ENCODE assay signal across 27 mouse cellular contexts in the genomic region with DNA sequence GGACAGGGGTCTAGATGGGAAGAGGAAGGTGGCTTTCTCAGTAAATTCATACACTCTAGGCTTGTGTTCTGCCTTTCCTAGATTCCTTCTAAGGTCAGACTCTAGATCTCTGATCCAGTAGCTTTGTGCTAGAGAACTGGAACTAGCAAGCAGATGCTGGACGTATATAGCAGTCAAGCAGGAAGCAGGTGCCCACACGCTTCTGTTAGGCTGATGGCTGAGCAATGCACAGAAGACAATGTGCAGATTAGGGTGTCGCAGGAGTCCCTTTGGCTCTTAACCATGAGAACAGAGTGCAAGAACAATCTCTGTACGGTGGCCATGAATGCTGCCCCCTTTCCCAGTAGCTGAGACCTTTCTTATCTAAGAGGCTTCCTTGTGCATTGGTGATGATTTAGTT. TPM values are rescaled to one million over a fixed set of nuclear protein-coding genes. Genes with fewer than 3 reads are reported as not detected.
DNase-seq lines count a peak whose midpoint lies in the region; ATAC-seq and TF ChIP-seq lines count a peak whose summit lies in the region.
"Had no signal": no experiment of that assay in that cellular context is flagged by ENCODE, and none has a peak within 500 bp of the region (broad histone marks: within the 10 kb centered on the region; RNA-seq: fewer than 3 reads in every experiment).

No protein-coding gene starts in this region.

- TF ChIP-seq CTCF in forebrain, postnatal 0 days (IDR thresholded peaks at IDR 0.05; ENCODE audit: low read depth), result no peak

- no peak overlapping the region for H3K9ac ChIP-seq in forebrain, postnatal 0 days
- no peak overlapping the region for H3K9ac ChIP-seq in intestine, embryonic 16.5 days (ENCODE audit: low read depth, low read length)
- H3K9ac ChIP-seq: embryonic facial prominence, embryonic 13.5 days; forebrain, embryonic 13.5 days; heart, embryonic 12.5 days; hindbrain, embryonic 12.5 days; kidney, embryonic 15.5 days; limb, embryonic 12.5 days; liver, embryonic 13.5 days; stomach, embryonic 15.5 days had no signal

- H3K27me3 ChIP-seq in megakaryocyte, embryonic 14.5 days (replicated peaks), result no peaks in the 10 kb centered on the region
- H3K27me3 ChIP-seq in forebrain, postnatal 0 days (ENCODE audit: insufficient read depth, low read length), result no peaks in the 10 kb centered on the region
- no peaks in the 10 kb centered on the region for H3K27me3 ChIP-seq in intestine, embryonic 16.5 days (replicated peaks; ENCODE audit: control insufficient read depth, insufficient read depth, low read length)
- H3K27me3 ChIP-seq: embryonic facial prominence, embryonic 13.5 days; forebrain, embryonic 13.5 days; heart, embryonic 12.5 days; hindbrain, embryonic 12.5 days; kidney, embryonic 15.5 days; limb, embryonic 12.5 days; liver, embryonic 13.5 days; stomach, embryonic 15.5 days had no signal

- DNase-seq in left cerebral cortex, adult 18-20 months (ENCODE audit: low spot score in 2 of 2), result peak; percentile 18 to 47
- DNase-seq in left cerebral cortex, postnatal 4 days, result no peak
- peak; percentile 14 for DNase-seq in 416B (ENCODE audit: low read depth)
- DNase-seq in forebrain, postnatal 0 days, result no peak
- DNase-seq: cerebellum, adult 2 months; cerebellum, postnatal 25 days; embryo, embryonic 11 days; gastrocnemius, postnatal 10 days; kidney, adult 11 months; kidney, postnatal 36 days; liver, embryonic 13.5 days; midbrain, embryonic 14.5 days; retina, postnatal 1 day; thymus, postnatal 25 days had no signal

- H3K36me3 ChIP-seq in megakaryocyte, embryonic 14.5 days (replicated peaks; ENCODE audit: low read length), result no peaks in the 10 kb centered on the region
- H3K36me3 ChIP-seq in forebrain, postnatal 0 days (ENCODE audit: insufficient read depth), result no peaks in the 10 kb centered on the region
- no peaks in the 10 kb centered on the region for H3K36me3 ChIP-seq in intestine, embryonic 16.5 days (ENCODE audit: control insufficient read depth, insufficient read depth, low read length)
- H3K36me3 ChIP-seq: embryonic facial prominence, embryonic 13.5 days; heart, embryonic 12.5 days; hindbrain, embryonic 12.5 days; kidney, embryonic 15.5 days; limb, embryonic 12.5 days; liver, embryonic 13.5 days; stomach, embryonic 15.5 days had no signal

- H3K4me3 ChIP-seq in megakaryocyte, embryonic 14.5 days (replicated peaks), result peak overlapping the region; percentile 7
- no peak overlapping the region for H3K4me3 ChIP-seq in forebrain, postnatal 0 days (ENCODE audit: low read depth, low read length)
- H3K4me3 ChIP-seq in intestine, embryonic 16.5 days (ENCODE audit: low read length), result no peak overlapping the region
- H3K4me3 ChIP-seq: embryonic facial prominence, embryonic 13.5 days; erythroblast, embryonic 14.5 days; forebrain, embryonic 13.5 days; heart, embryonic 12.5 days; hindbrain, embryonic 12.5 days; kidney, embryonic 15.5 days; limb, embryonic 12.5 days; liver, embryonic 13.5 days; stomach, embryonic 15.5 days had no signal

- no peak overlapping the region for H3K4me2 ChIP-seq in forebrain, postnatal 0 days (ENCODE audit: low read depth)
- no peak overlapping the region for H3K4me2 ChIP-seq in intestine, embryonic 16.5 days (ENCODE audit: low read depth, low read length)
- H3K4me2 ChIP-seq: embryonic facial prominence, embryonic 13.5 days; forebrain, embryonic 13.5 days; heart, embryonic 12.5 days; hindbrain, embryonic 12.5 days; kidney, embryonic 15.5 days; limb, embryonic 12.5 days; liver, embryonic 13.5 days; stomach, embryonic 15.5 days had no signal

- no peak overlapping the region for H3K27ac ChIP-seq in forebrain, postnatal 0 days (ENCODE audit: low read depth, low read length)
- H3K27ac ChIP-seq in intestine, embryonic 16.5 days (ENCODE audit: low read length), result no peak overlapping the region
- H3K27ac ChIP-seq: embryonic facial prominence, embryonic 13.5 days; forebrain, embryonic 13.5 days; hindbrain, embryonic 12.5 days; kidney, embryonic 15.5 days; limb, embryonic 12.5 days; liver, embryonic 13.5 days; stomach, embryonic 15.5 days had no signal

- 84% methylated on average over 4 of the region's 4 CpGs for WGBS in forebrain, postnatal 0 days
- 73% methylated on average over 4 of the region's 4 CpGs for WGBS in intestine, embryonic 16.5 days

- no peak for ATAC-seq in megakaryocyte, adult 5-6 weeks (ENCODE audit: poor library complexity, severe bottlenecking)
- ATAC-seq in common myeloid progenitor, adult 5-6 weeks (replicated peaks; ENCODE audit: low read depth, poor library complexity, severe bottlenecking), result peak; percentile 53
- ATAC-seq in forebrain, postnatal 0 days, result no peak
- ATAC-seq in intestine, embryonic 16.5 days, result no peak
- ATAC-seq: forebrain, embryonic 13.5 days; Patski had no signal

- intact Hi-C loops in left cerebral cortex, postnatal 4 days (cut with DNase I), result no loop called here

- H3K9me3 ChIP-seq in megakaryocyte, embryonic 14.5 days, result peaks cover 5% of the 10 kb centered on the region
- H3K9me3 ChIP-seq in forebrain, postnatal 0 days (ENCODE audit: low read length), result no peaks in the 10 kb centered on the region
- H3K9me3 ChIP-seq in intestine, embryonic 16.5 days (ENCODE audit: control insufficient read depth, low read length), result no peaks in the 10 kb centered on the region
- H3K9me3 ChIP-seq: embryonic facial prominence, embryonic 13.5 days; forebrain, embryonic 13.5 days; heart, embryonic 12.5 days; hindbrain, embryonic 12.5 days; kidney, embryonic 15.5 days; limb, embryonic 12.5 days; liver, embryonic 13.5 days; stomach, embryonic 15.5 days had no signal

- H3K4me1 ChIP-seq in megakaryocyte, embryonic 14.5 days, result peaks cover 31% of the 10 kb centered on the region
- no peaks in the 10 kb centered on the region for H3K4me1 ChIP-seq in forebrain, postnatal 0 days (ENCODE audit: insufficient read depth)
- H3K4me1 ChIP-seq in intestine, embryonic 16.5 days (ENCODE audit: control insufficient read depth, insufficient read depth, low read length), result no peaks in the 10 kb centered on the region
- H3K4me1 ChIP-seq: embryonic facial prominence, embryonic 13.5 days; hindbrain, embryonic 12.5 days; kidney, embryonic 15.5 days; limb, embryonic 12.5 days had no signal

RNA-seq across cellular contexts. Expression of gene Ly86, which starts 9.4 kb away (rescaled TPM):
- total RNA-seq in left cerebral cortex, adult 18-20 months (2021), result 1 to 10 TPM; 7.3 to 8.8 TPM
- 1 to 10 TPM; 3.3 to 3.4 TPM for total RNA-seq in left cerebral cortex, postnatal 4 days (2021)
- not detected in 2 replicates for polyA plus RNA-seq in megakaryocyte, embryonic 14.5 days (2012; ENCODE audit: insufficient read depth, low replicate concordance)
- total RNA-seq in megakaryocyte, adult 5-6 weeks (2015), result 497 and 530 TPM in 2 replicates
- 408 and 439 TPM in 2 replicates for total RNA-seq in megakaryocyte, adult 5-6 weeks (2017)
- 104 and 113 TPM in 2 replicates for total RNA-seq in common myeloid progenitor, adult 5-6 weeks (2017)
- 3.1 and 5.2 TPM in 2 replicates for total RNA-seq in forebrain, postnatal 0 days (2014; rRNA removed)
- 11.3 and 11.6 TPM in 2 replicates for polyA plus RNA-seq in forebrain, postnatal 0 days (2015; fragmentation: Nextera tagmentation; extraction: Ambion mirVana)
- 9.6 and 11.2 TPM in 2 replicates for polyA plus RNA-seq in intestine, embryonic 16.5 days (2015; fragmentation: Nextera tagmentation; extraction: Ambion mirVana)
- polyA plus RNA-seq: erythroblast, embryonic 14.5 days; Patski had no signal

Comparison
In these comparisons a context has a peak if more than half of its experiments do, and no peak if none do; other contexts are left out.
1. DNase-seq: peak in left cerebral cortex, adult 18-20 months (2 of 2) and 416B (single experiment); none in left cerebral cortex, postnatal 4 days (single experiment) and forebrain, postnatal 0 days (single experiment).
2. RNA of gene Ly86, which starts 9.4 kb away (total RNA-seq): 408 to 530 TPM in megakaryocyte, adult 5-6 weeks and 104 to 113 TPM in common myeloid progenitor, adult 5-6 weeks; 7.3 to 8.8 TPM in left cerebral cortex, adult 18-20 months, 3.1 to 5.2 TPM in forebrain, postnatal 0 days and 3.3 to 3.4 TPM in left cerebral cortex, postnatal 4 days; every median in the first group is over 10 times any median in the second.